Mouse (Mus musculus): ENCODE measurements around the gene Tnfsfm13. TPM values are rescaled to one million over a fixed set of nuclear protein-coding genes. Genes with fewer than 3 reads are reported as not detected.

The Tnfsfm13 gene
- polyA plus RNA-seq, 1 experiment from 2014 or later, result 1.1 TPM

GRCm38 (mm10) chr11:69715929-69716328, 20.0 kb upstream of the Tnfsfm13 start:
- WGBS, result 25% methylated on average over 5 of the region's 5 CpGs
- ATAC-seq (ENCODE audit: low FRiP score) (no peak), DNase-seq (ENCODE audit: low spot score) (no peak)
- Histone ChIP-seq H3K4me1 (replicated peaks; ENCODE audit: control insufficient read depth, insufficient read depth, low read length) (no peaks in the 10 kb centered on the region), H3K36me3 (ENCODE audit: control insufficient read depth, insufficient read depth, low read length) (no peaks in the 10 kb centered on the region), H3K27me3 (ENCODE audit: control insufficient read depth, insufficient read depth, low read length) (no peaks in the 10 kb centered on the region), H3K27ac (ENCODE audit: low read depth, low read length) (no peak overlapping the region), H3K4me3 (ENCODE audit: low read depth, low read length) (no peak overlapping the region), H3K9ac (ENCODE audit: low read depth, low read length) (no peak overlapping the region), H3K9me3 (ENCODE audit: control insufficient read depth, low read length) (no peaks in the 10 kb centered on the region), H3K4me2 (replicated peaks; ENCODE audit: low read depth, low read length) (no peak overlapping the region)

DNA sequence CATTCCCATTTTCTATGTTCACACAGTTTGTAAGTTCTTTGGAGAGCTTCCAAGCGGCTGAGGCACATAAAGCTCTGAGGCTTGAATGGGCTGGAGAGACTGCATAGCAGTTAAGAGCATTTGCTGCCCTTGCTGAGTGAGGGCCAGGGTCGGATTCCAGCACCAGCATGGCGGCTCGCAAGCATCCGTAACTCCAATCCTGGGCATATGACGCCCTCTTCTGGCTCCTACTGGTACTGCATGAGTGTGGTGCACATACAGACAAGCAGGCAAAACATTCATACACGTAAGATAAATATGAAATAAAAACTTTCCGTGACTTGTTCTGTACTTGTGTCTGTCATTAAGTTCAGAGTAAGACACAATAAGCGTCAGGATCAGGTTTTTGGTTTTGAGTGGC, 19.6 kb upstream of the Tnfsfm13 start:
- Histone ChIP-seq H3K4me3 (ENCODE audit: low read depth, low read length) (no peak overlapping the region), H3K36me3 (ENCODE audit: control insufficient read depth, insufficient read depth, low read length) (no peaks in the 10 kb centered on the region), H3K27me3 (ENCODE audit: control insufficient read depth, insufficient read depth, low read length) (no peaks in the 10 kb centered on the region), H3K9me3 (ENCODE audit: control insufficient read depth, low read length) (no peaks in the 10 kb centered on the region), H3K9ac (ENCODE audit: low read depth, low read length) (no peak overlapping the region), H3K27ac (ENCODE audit: low read depth, low read length) (no peak overlapping the region), H3K4me2 (replicated peaks; ENCODE audit: low read depth, low read length) (no peak overlapping the region), H3K4me1 (replicated peaks; ENCODE audit: control insufficient read depth, insufficient read depth, low read length) (no peaks in the 10 kb centered on the region)
- peak; percentile 33 for DNase-seq (ENCODE audit: low spot score)
- ATAC-seq (ENCODE audit: low FRiP score), result no peak
- WGBS, result 55% methylated on average over 9 of the region's 9 CpGs

- Histone ChIP-seq H3K27ac (ENCODE audit: low read depth, low read length) (no peak overlapping the region), H3K4me2 (replicated peaks; ENCODE audit: low read depth, low read length) (no peak overlapping the region), H3K4me1 (replicated peaks; ENCODE audit: control insufficient read depth, insufficient read depth, low read length) (no peaks in the 10 kb centered on the region), H3K27me3 (ENCODE audit: control insufficient read depth, insufficient read depth, low read length) (no peaks in the 10 kb centered on the region), H3K9me3 (ENCODE audit: control insufficient read depth, low read length) (no peaks in the 10 kb centered on the region), H3K36me3 (ENCODE audit: control insufficient read depth, insufficient read depth, low read length) (no peaks in the 10 kb centered on the region), H3K4me3 (ENCODE audit: low read depth, low read length) (no peak overlapping the region), H3K9ac (ENCODE audit: low read depth, low read length) (no peak overlapping the region)
- 63% methylated on average over 18 of the region's 18 CpGs for WGBS
- ATAC-seq (ENCODE audit: low FRiP score) (no peak), DNase-seq (ENCODE audit: low spot score) (no peak)
These were observed 18.9 kb upstream of the Tnfsfm13 start for GRCm38 (mm10) chr11:69714636-69715329.

GRCm38 (mm10) chr11:69712954-69713672, 17.2 kb upstream of the Tnfsfm13 start:
- ATAC-seq (ENCODE audit: low FRiP score) (no peak), DNase-seq (ENCODE audit: low spot score) (no peak)
- no peaks in the 10 kb centered on the region for H3K4me1 ChIP-seq (replicated peaks; ENCODE audit: control insufficient read depth, insufficient read depth, low read length)
- H3K9me3 ChIP-seq (ENCODE audit: control insufficient read depth, low read length), result no peaks in the 10 kb centered on the region
- H3K27me3 ChIP-seq (ENCODE audit: control insufficient read depth, insufficient read depth, low read length), result no peaks in the 10 kb centered on the region
- 68% methylated on average over 20 of the region's 20 CpGs for WGBS
- H3K36me3 ChIP-seq (ENCODE audit: control insufficient read depth, insufficient read depth, low read length), result no peaks in the 10 kb centered on the region
- no peak overlapping the region for H3K4me3 ChIP-seq (ENCODE audit: low read depth, low read length)
- H3K9ac ChIP-seq (ENCODE audit: low read depth, low read length), result no peak overlapping the region
- H3K27ac ChIP-seq (ENCODE audit: low read depth, low read length), result no peak overlapping the region
- no peak overlapping the region for H3K4me2 ChIP-seq (replicated peaks; ENCODE audit: low read depth, low read length)

GRCm38 (mm10) chr11:69711082-69711481, 15.2 kb upstream of the Tnfsfm13 start:
- H3K4me1 ChIP-seq (replicated peaks; ENCODE audit: control insufficient read depth, insufficient read depth, low read length), result no peaks in the 10 kb centered on the region
- no peaks in the 10 kb centered on the region for H3K27me3 ChIP-seq (ENCODE audit: control insufficient read depth, insufficient read depth, low read length)
- H3K36me3 ChIP-seq (ENCODE audit: control insufficient read depth, insufficient read depth, low read length), result no peaks in the 10 kb centered on the region
- no peak overlapping the region for H3K27ac ChIP-seq (ENCODE audit: low read depth, low read length)
- ATAC-seq (ENCODE audit: low FRiP score) (no peak), DNase-seq (ENCODE audit: low spot score) (no peak)
- no peak overlapping the region for H3K9ac ChIP-seq (ENCODE audit: low read depth, low read length)
- H3K4me2 ChIP-seq (replicated peaks; ENCODE audit: low read depth, low read length), result no peak overlapping the region
- 71% methylated on average over 2 of the region's 2 CpGs for WGBS
- H3K9me3 ChIP-seq (ENCODE audit: control insufficient read depth, low read length), result no peaks in the 10 kb centered on the region
- no peak overlapping the region for H3K4me3 ChIP-seq (ENCODE audit: low read depth, low read length)

DNA sequence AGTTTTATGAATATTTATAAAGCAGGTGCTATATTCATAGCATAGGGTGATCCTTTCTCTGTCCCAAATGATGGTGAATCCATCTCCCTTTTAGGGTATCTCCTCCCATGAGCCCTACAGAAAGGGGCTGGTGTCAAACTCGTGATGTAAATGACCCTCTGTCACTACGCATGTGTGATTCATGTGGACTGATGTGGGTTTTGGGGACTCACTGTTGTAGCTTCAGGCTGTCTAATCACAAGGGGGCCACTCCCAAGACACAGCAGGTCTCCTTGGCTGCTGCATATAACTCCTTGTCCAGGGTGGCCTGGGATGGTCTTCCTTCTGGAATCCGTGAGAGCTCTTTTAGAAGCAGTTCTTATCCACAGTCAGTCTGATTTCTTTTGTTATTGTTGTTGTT, 14.6 kb upstream of the Tnfsfm13 start:
- Histone ChIP-seq H3K9me3 (ENCODE audit: control insufficient read depth, low read length) (no peaks in the 10 kb centered on the region), H3K4me2 (replicated peaks; ENCODE audit: low read depth, low read length) (no peak overlapping the region), H3K27ac (ENCODE audit: low read depth, low read length) (no peak overlapping the region), H3K9ac (ENCODE audit: low read depth, low read length) (no peak overlapping the region), H3K36me3 (ENCODE audit: control insufficient read depth, insufficient read depth, low read length) (no peaks in the 10 kb centered on the region), H3K27me3 (ENCODE audit: control insufficient read depth, insufficient read depth, low read length) (no peaks in the 10 kb centered on the region), H3K4me3 (ENCODE audit: low read depth, low read length) (no peak overlapping the region), H3K4me1 (replicated peaks; ENCODE audit: control insufficient read depth, insufficient read depth, low read length) (no peaks in the 10 kb centered on the region)
- no peak for DNase-seq (ENCODE audit: low spot score)
- 70% methylated on average over 3 of the region's 3 CpGs for WGBS
- no peak for ATAC-seq (ENCODE audit: low FRiP score)

DNA sequence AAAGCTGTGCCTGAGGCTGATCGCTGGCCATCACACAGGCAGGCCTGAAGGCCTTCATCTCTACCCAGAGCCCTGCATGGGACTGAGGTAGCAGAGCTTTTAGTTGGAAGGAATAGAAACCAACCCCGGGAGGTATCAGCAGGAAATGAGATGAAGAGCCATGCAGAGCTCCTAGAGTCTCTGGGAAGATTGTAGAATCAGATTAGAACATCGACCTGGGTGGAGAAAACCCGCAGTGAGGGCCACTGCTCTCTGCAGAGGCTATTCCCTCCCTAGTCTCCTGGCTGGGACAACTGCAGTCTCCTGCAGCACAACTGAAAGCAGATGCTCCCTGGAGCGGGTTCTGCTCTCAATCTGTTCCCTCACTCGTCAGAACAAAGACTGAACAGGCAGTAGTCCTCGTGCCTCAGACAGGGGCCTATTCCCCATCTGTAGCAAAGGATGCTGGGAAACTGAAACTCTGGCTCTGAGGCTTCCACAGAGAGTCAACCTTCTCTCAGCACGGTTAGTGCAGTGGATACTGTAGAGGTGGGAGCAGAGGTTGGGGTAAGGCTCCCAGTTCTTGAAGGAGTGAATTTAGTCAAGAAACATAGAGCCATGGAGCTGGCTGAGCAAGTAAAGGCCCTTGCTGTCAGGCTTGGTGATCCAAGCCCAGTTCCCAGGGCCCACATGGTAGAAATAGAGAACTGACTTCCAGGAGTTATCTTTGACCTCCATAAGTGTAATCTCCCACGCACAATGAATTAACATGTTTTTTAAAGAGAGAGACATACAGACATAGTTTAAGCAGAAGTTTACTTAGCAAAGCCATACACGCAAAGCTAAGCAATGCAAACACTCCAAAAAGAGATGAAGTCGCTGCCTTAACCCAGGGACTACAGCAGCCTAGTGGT, 13.9 kb upstream of the Tnfsfm13 start:
- DNase-seq (ENCODE audit: low spot score) (no peak), ATAC-seq (ENCODE audit: low FRiP score) (no peak)
- no peaks in the 10 kb centered on the region for H3K4me1 ChIP-seq (replicated peaks; ENCODE audit: control insufficient read depth, insufficient read depth, low read length)
- H3K9ac ChIP-seq (ENCODE audit: low read depth, low read length), result no peak overlapping the region
- H3K27me3 ChIP-seq (ENCODE audit: control insufficient read depth, insufficient read depth, low read length), result no peaks in the 10 kb centered on the region
- no peaks in the 10 kb centered on the region for H3K9me3 ChIP-seq (ENCODE audit: control insufficient read depth, low read length)
- H3K4me2 ChIP-seq (replicated peaks; ENCODE audit: low read depth, low read length), result no peak overlapping the region
- WGBS, result 54% methylated on average over 11 of the region's 11 CpGs
- no peaks in the 10 kb centered on the region for H3K36me3 ChIP-seq (ENCODE audit: control insufficient read depth, insufficient read depth, low read length)
- H3K4me3 ChIP-seq (ENCODE audit: low read depth, low read length), result no peak overlapping the region
- H3K27ac ChIP-seq (ENCODE audit: low read depth, low read length), result no peak overlapping the region

DNA sequence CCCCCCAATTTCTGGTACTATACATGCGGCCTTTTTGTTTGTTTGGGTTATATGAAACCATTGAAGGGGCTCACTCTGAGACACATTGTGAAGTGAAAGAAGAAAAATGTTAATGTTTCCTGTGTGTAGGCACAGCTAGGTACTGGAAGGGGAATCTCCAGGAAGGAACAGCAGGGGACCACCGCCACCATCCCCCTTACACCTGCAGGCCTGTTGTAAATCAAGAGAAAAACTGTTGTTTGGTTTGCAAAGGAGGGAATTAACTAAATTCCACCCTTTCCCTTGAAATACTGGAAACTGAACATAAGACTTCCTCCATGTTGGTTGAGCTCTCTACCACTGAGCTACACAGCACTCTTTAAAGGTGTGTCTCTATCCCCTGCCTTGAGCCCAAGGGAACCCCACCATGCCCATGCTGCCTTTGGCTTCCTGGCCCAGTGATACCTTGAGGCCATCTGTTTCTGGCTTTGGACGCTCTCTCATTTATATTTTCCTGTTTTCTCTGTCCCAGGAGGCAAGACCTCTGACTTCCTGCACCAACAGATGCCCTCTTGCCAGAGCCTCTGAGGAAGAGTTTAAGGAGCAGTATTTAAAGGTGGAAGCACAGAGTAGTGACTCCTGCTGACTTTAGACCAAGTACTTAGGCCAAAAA, 12.8 kb upstream of the Tnfsfm13 start:
- 65% methylated on average over 3 of the region's 3 CpGs for WGBS
- Histone ChIP-seq H3K27ac (ENCODE audit: low read depth, low read length) (no peak overlapping the region), H3K36me3 (ENCODE audit: control insufficient read depth, insufficient read depth, low read length) (no peaks in the 10 kb centered on the region), H3K27me3 (ENCODE audit: control insufficient read depth, insufficient read depth, low read length) (no peaks in the 10 kb centered on the region), H3K9me3 (ENCODE audit: control insufficient read depth, low read length) (no peaks in the 10 kb centered on the region), H3K4me1 (replicated peaks; ENCODE audit: control insufficient read depth, insufficient read depth, low read length) (no peaks in the 10 kb centered on the region), H3K4me3 (ENCODE audit: low read depth, low read length) (no peak overlapping the region), H3K4me2 (replicated peaks; ENCODE audit: low read depth, low read length) (no peak overlapping the region), H3K9ac (ENCODE audit: low read depth, low read length) (no peak overlapping the region)
- DNase-seq (ENCODE audit: low spot score) (no peak), ATAC-seq (ENCODE audit: low FRiP score) (no peak)

All from hindbrain, embryonic 11.5 days (tissue).